Mouse (Mus musculus) limb, embryonic 10.5 days (tissue): ENCODE data around the gene Prkar1a. TPM values are rescaled to one million over a fixed set of nuclear protein-coding genes. Genes with fewer than 3 reads are reported as not detected.
"Not testable (repeated sequence)": the region's sequence is repeated elsewhere in the genome, so short reads cannot be mapped to it uniquely, and the experiment has no call there.

Experiments
- DNase-seq: peaks from one replicate; pipeline ENCODE4 v3.0.0-alpha.2; 2017; ENCODE audit warnings: low spot score
- H3K27ac ChIP-seq: fragments of 300-500 bp; sonication (generic); 2 replicates; pipeline ENCODE4 v1.5.1; 2016; ENCODE audit warnings: mild to moderate bottlenecking
- H3K27me3 ChIP-seq: fragments of 300-500 bp; sonication (generic); 2 replicates; pipeline ENCODE4 v1.6.1; 2016; ENCODE audit warnings: low read depth, mild to moderate bottlenecking; ENCODE audit not compliant: poor library complexity, severe bottlenecking
- H3K36me3 ChIP-seq: fragments of 300-500 bp; sonication (generic); 2 replicates; pipeline ENCODE4 v1.6.1; 2016; ENCODE audit warnings: mild to moderate bottlenecking, moderate library complexity
- H3K4me1 ChIP-seq: fragments of 300-500 bp; sonication (generic); 2 replicates; pipeline ENCODE4 v1.6.1; 2016
- H3K4me3 ChIP-seq: fragments of 300-500 bp; sonication (generic); 2 replicates; pipeline ENCODE4 v1.5.1; 2016; ENCODE audit warnings: mild to moderate bottlenecking, moderate library complexity
- H3K9me3 ChIP-seq: fragments of 300-500 bp; sonication (generic); replicated peaks from 2 replicates; pipeline ENCODE4 v1.6.1; 2016; ENCODE audit warnings: mild to moderate bottlenecking
- WGBS: fragments of 180-500 bp; shearing (Covaris S2); methylation state at CpG from one replicate; pipeline ENCODE4 v1.1.7; 2016; 5-methylcytosine and 5-hydroxymethylcytosine counted together
- polyA plus RNA-seq: library from polyadenylated mRNA; unstranded; fragments of >200 nt; fragmentation: Nextera tagmentation; extraction: Ambion mirVana; gene quantifications from 2 replicates; pipeline ENCODE4 v1.2.1, GENCODE M21; 2016

The Prkar1a gene
- 290 and 338 TPM in 2 replicates for polyA plus RNA-seq

DNA sequence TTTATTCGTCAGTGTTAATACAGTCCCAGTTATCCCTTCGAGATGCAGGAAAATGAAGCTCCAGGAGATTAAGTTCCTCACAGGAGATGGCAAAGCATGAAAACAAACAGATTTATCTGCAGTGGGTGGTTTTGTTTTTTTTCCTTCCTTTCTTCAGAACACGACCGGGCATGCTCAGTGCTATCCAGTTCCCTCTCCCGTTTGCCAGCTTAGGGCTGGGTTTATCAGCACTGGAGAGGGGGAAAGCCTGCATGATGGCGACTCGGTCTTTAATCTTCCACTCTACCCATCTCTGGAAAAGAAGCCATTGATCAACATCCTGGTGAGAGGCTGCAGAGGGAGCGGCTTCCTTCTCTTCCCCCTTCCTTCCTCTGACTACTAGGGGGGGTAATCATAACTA is at the start of gene Prkar1a:
Gene Prkar1a, plus strand, starts transcription at position 200 of the 400 bp plus-strand sequence.
- H3K27ac ChIP-seq, result peak within 1 kb of the TSS; percentile 98

DNA sequence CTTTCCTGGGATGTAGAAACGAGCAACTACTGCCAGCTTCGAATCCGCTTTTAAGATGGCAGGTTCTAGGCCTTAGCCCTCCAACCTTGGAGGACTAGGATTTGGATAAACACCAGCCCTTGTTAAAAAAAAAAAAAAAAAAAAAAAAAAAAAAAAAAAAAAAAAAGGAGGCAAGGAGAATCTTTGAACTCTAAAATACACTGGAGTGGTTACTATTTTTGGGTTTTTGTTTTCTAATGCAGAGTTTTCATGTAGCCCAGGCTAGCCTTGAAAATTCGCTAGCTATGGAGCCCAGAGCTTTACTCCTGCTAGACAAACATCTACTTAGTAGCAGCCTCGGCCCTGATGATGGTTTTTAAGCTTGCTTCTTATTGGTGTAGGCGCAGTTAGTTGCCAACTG is 41.6 kb upstream of the Prkar1a start:
- no peaks in the 10 kb centered on the region for H3K27me3 ChIP-seq

More for the DNA sequence above, at the start of gene Prkar1a:
- Histone ChIP-seq H3K4me3 (peak within 1 kb of the TSS; percentile 99), H3K36me3 (peaks cover 12% of the 10 kb centered on the region), H3K27me3 (no peaks in the 10 kb centered on the region), H3K9me3 (no peaks in the 10 kb centered on the region), H3K4me1 (peaks cover 44% of the 10 kb centered on the region)
- no peak for DNase-seq
- WGBS, result 44% methylated on average over 8 of the region's 8 CpGs

GRCm38 (mm10) chr11:109608976-109609625 is 40.1 kb upstream of the Prkar1a start:
- 78% methylated on average over 6 of the region's 6 CpGs for WGBS
- H3K36me3 ChIP-seq, result peaks cover 11% of the 10 kb centered on the region
- H3K9me3 ChIP-seq, result no peaks in the 10 kb centered on the region
- H3K27me3 ChIP-seq, result no peaks in the 10 kb centered on the region
- H3K27ac ChIP-seq, result peak overlapping the region; percentile 93; the same call in 1 of the 2 replicates
- H3K4me1 ChIP-seq, result peaks cover 29% of the 10 kb centered on the region
- no peak overlapping the region for H3K4me3 ChIP-seq
- no peak for DNase-seq

More for the DNA sequence above, 41.6 kb upstream of the Prkar1a start:
- 89% methylated on average over 6 of the region's 6 CpGs for WGBS
- peaks cover 26% of the 10 kb centered on the region for H3K36me3 ChIP-seq
- no peaks in the 10 kb centered on the region for H3K9me3 ChIP-seq
- no peak for DNase-seq
- peaks cover 29% of the 10 kb centered on the region for H3K4me1 ChIP-seq
- H3K4me3 ChIP-seq, result no peak overlapping the region
- H3K27ac ChIP-seq, result no peak overlapping the region

DNA sequence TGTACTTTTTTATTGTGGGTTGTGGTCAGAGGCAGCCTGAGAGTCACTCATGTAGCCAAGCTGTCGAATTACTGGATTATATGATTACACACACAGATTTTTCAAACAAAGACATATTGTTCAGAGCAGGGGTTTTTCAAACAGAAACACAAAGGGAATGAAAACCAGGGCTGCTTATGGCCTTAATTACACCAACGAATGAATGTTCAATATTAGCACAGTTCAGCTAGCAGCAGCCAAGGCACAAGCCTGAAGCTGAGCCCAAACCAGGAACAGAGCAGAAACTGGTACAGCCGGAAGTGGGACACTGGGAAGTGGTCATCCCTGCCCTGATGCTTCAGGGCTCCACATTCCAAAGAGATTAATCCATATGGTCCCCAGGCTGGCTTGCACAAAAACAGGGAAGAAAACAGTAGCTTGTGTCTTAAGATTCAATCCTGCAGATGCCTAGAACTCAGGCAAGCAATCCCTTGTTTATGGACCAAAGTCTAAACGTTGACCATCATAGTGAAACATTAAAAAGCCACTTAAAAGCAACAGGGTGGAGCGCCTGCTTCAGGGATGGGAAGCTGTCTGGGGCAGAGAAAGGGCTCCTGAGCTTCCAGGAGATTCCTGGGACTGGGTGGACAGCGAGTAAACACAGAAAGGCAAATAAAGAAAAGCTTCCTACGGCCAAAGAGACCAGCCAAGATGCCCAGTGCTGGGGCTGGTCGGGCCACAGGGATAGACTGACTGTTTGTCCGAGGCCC is 39.0 kb upstream of the Prkar1a start:
- Histone ChIP-seq H3K4me1 (peaks cover 29% of the 10 kb centered on the region), H3K4me3 (peak overlapping the region; percentile 84), H3K27me3 (no peaks in the 10 kb centered on the region), H3K27ac (peak overlapping the region; percentile 93), H3K36me3 (peaks cover 3% of the 10 kb centered on the region; the same call in 1 of the 2 replicates), H3K9me3 (no peaks in the 10 kb centered on the region)
- no peak for DNase-seq
- 23% methylated on average over 9 of the region's 9 CpGs for WGBS

DNA sequence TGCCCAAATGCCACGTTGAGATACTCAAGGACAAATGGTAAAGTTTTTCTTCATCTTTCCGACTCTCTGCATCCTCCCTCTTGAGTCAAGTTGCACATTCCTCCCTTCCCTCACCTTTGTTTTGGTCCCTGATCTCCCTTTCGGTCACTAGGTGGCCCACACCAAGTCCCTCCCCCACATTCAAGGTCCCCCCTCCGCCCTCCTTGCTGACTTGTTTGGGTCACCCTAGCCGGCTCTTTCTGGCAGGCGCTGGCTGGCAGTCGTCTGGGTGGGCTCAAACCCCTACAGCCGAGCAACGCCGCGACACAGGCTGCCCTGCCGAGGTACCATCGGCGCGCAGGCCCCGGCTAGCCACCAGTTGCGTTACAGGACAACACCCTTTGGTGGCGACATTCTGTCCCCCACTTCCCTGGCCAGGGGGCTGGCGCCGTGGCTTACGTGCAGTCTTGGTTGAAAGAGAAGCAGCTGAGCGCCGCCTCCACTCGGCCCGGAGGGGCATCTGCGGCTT is 38.4 kb upstream of the Prkar1a start:
- peaks cover 29% of the 10 kb centered on the region for H3K4me1 ChIP-seq
- H3K27ac ChIP-seq, result peak overlapping the region; percentile 93
- H3K9me3 ChIP-seq, result no peaks in the 10 kb centered on the region
- no peaks in the 10 kb centered on the region for H3K27me3 ChIP-seq
- under 1% methylated on average over 26 of the region's 26 CpGs for WGBS
- no peaks in the 10 kb centered on the region for H3K36me3 ChIP-seq
- no peak for DNase-seq
- H3K4me3 ChIP-seq, result peak overlapping the region; percentile 84

DNA sequence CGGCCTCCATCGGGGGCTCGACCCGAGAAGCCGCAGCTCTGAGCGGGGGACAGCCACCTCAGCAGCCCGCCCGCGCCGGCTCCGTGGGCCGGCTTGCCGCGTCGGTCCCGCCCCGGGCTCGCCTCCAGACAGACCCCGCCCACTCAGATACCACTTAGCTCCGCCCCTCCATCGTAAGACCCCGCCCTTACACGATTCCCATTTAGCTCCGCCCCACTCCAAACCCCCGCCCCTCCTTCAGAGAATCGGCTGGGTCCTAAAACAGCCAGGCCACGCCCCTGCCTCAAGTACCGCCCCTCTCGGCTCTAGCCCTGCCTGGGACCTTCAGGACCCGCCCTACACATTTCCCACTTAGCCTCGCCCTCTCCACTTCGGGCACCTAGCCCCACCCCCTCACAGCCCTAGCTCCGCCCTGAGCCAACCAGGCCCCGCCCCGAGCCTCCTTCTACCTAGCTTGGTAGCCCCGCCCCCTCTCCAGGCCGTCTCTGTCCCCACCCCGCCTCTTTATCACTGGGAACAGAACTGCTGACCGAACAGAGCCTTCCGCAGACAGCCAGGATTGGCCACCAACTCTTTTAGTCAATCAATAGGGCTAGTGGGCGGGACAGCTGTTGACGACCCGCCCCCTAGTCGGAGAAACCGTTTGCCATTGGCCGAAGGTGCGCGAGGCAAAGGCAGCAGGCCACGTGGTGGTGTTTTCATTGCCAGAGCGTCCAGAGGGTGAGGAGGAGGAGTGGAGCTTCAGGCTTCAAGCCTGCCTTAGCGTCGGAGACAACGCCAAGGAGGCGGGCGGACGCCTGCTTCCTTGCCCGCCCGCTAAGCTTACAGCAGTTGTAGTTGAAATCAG is 37.7 kb upstream of the Prkar1a start, which contains the start of gene Wipi1:
Gene Wipi1, minus strand, starts transcription at position 665 of the 847 bp plus-strand sequence.
- Histone ChIP-seq H3K27ac (peak within 1 kb of the TSS; percentile 93), H3K9me3 (no peaks in the 10 kb centered on the region), H3K36me3 (no peaks in the 10 kb centered on the region), H3K4me3 (peak within 1 kb of the TSS; percentile 84), H3K4me1 (peaks cover 35% of the 10 kb centered on the region), H3K27me3 (no peaks in the 10 kb centered on the region)
- DNase-seq, result peak; percentile 96
- 1% methylated on average over 58 of the region's 58 CpGs for WGBS

DNA sequence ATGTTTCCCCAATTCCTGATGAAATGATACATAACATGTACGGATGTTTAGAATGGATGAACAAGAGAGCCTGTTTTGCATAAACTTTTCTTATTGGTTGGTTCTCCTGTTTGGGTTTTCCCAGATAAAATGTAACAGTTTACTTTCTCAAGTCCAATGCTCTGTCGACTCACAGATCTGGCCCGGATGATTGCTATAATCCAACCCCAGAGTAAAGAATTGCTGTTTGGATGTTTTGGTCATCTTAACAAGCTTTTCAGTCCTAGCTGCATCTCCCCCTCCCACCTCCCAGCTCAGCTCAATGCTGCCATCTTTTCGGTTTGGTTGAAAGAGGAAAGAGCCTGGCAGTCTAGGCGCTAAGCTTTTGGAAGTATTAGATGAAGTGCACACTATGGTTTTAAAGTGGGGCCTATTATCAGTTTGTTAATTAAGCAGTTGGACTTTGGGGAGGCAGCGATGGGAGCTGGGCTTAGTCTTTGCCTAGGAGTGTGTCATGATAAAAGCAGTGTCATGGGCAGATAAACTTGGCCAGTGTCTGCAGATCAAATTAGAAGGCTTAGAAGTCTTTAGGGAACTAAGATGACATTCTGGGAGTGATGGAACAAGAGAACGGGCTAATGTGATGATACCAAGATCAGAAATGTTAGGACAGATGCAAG is 36.2 kb upstream of the Prkar1a start:
- Histone ChIP-seq H3K27ac (no peak overlapping the region), H3K9me3 (no peaks in the 10 kb centered on the region)

GRCm38 (mm10) chr11:109615286-109615685 is 33.9 kb upstream of the Prkar1a start:
- WGBS, result 85% methylated on average over 9 of the region's 9 CpGs
- Histone ChIP-seq H3K4me1 (peaks cover 39% of the 10 kb centered on the region), H3K27me3 (no peaks in the 10 kb centered on the region), H3K36me3 (no peaks in the 10 kb centered on the region), H3K27ac (peak overlapping the region; percentile 64), H3K9me3 (no peaks in the 10 kb centered on the region), H3K4me3 (no peak overlapping the region)
- DNase-seq, result no peak

More for the DNA sequence above, 36.2 kb upstream of the Prkar1a start:
- Histone ChIP-seq H3K36me3 (no peaks in the 10 kb centered on the region), H3K27me3 (no peaks in the 10 kb centered on the region), H3K4me3 (no peak overlapping the region), H3K4me1 (peaks cover 50% of the 10 kb centered on the region)
- no peak for DNase-seq
- 74% methylated on average over 7 of the region's 7 CpGs for WGBS

DNA sequence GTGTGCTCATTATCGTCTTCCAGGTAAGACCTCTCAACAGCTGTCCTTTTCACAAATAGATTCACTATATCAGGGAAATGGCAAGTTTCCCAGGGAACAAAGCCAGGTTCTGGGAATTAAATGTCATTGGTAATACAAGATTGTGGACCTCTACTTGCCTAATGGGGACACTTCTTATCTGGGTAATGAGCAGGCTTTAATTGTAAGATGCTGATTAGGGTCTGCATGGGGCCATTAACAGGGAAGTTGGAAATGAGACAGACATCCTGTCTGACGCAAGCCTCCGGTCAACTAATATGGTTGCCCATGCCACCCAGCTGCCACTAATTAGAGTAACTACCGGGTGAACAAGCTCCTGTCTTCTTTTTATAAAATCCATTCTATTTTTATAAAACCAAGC is 32.9 kb upstream of the Prkar1a start:
- Histone ChIP-seq H3K4me1 (peaks cover 33% of the 10 kb centered on the region), H3K9me3 (no peaks in the 10 kb centered on the region), H3K36me3 (no peaks in the 10 kb centered on the region), H3K27me3 (no peaks in the 10 kb centered on the region), H3K4me3 (no peak overlapping the region), H3K27ac (peak overlapping the region; percentile 73)
- no peak for DNase-seq
- WGBS, result 42% methylated on average over 4 of the region's 4 CpGs

- no peak overlapping the region for H3K4me3 ChIP-seq
- no peaks in the 10 kb centered on the region for H3K27me3 ChIP-seq
- H3K27ac ChIP-seq, result peak overlapping the region; percentile 73
- peak; percentile 38 for DNase-seq
- peaks cover 33% of the 10 kb centered on the region for H3K4me1 ChIP-seq
- no peaks in the 10 kb centered on the region for H3K36me3 ChIP-seq
- WGBS, result 46% methylated on average over 4 of the region's 4 CpGs
- H3K9me3 ChIP-seq, result no peaks in the 10 kb centered on the region
These were observed 32.4 kb upstream of the Prkar1a start for GRCm38 (mm10) chr11:109616766-109617165.

DNA sequence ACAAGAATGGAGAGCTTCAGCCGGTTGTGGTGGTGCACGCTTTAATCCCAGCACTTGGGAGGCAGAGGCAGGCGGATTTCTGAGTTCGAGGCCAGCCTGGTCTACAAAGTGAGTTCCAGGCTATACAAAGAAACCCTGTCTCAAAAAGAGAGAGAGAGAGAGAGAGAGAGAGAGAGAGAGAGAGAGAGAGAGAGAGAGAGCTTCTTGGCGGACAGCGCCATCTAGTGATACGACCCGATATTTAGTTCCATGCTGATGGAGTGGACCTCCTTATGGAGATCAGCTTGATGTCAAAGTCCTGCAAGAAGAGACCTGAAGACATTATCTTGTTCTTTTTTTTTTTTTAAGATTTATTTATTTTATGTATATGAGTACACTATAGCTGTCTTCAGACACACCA is 30.1 kb upstream of the Prkar1a start:
- 28% methylated on average over 8 of the region's 8 CpGs for WGBS
- H3K27me3 ChIP-seq, H3K4me3 ChIP-seq, H3K27ac ChIP-seq, H3K36me3 ChIP-seq, H3K9me3 ChIP-seq: not testable (repeated sequence)
- peak; percentile 54 for DNase-seq
- peaks cover 39% of the 10 kb centered on the region for H3K4me1 ChIP-seq

- Histone ChIP-seq H3K36me3 (no peaks in the 10 kb centered on the region), H3K9me3 (no peaks in the 10 kb centered on the region), H3K4me3 (no peak overlapping the region), H3K4me1 (peaks cover 39% of the 10 kb centered on the region), H3K27ac (no peak overlapping the region), H3K27me3 (no peaks in the 10 kb centered on the region)
- 84% methylated on average over 6 of the region's 6 CpGs for WGBS
- no peak for DNase-seq
These were observed 28.8 kb upstream of the Prkar1a start for GRCm38 (mm10) chr11:109620356-109620755.
